Mouse (Mus musculus): ENCODE measurements around the gene Ncl. TPM values are rescaled to one million over a fixed set of nuclear protein-coding genes. Genes with fewer than 3 reads are reported as not detected.

Gene Ncl
- polyA plus RNA-seq (2015; fragmentation: Nextera tagmentation; extraction: Ambion mirVana) = 362 and 366 TPM in 2 replicates

- Histone ChIP-seq H3K9me3 (replicated peaks) (no peaks in the 10 kb centered on the region), H3K27ac (replicated peaks) (peak within 1 kb of the TSS; percentile 100), H3K27me3 (no peaks in the 10 kb centered on the region), H3K4me1 (peaks cover 14% of the 10 kb centered on the region), H3K36me3 (peaks cover 33% of the 10 kb centered on the region), H3K4me3 (replicated peaks) (peak within 1 kb of the TSS; percentile 97), H3K9ac (peak within 1 kb of the TSS; percentile 96), H3K4me2 (replicated peaks) (peak within 1 kb of the TSS; percentile 89)
- WGBS = under 1% methylated on average over 102 of the region's 102 CpGs
- peak; percentile 98 for ATAC-seq (ENCODE audit: insufficient number of reproducible peaks, low FRiP score, low TSS enrichment, low read depth)
Observed at GRCm38 (mm10) chr1:86358906-86359797, at the start of gene Ncl. Gene Ncl (minus strand): TSS chr1:86359400.

GRCm38 (mm10) chr1:86408515-86408914 is 49.3 kb upstream of the Ncl start:
- no peaks in the 10 kb centered on the region for H3K9me3 ChIP-seq (replicated peaks)
- H3K36me3 ChIP-seq = no peaks in the 10 kb centered on the region
- H3K4me1 ChIP-seq = peaks cover 7% of the 10 kb centered on the region; the same call in 1 of the 2 replicates
- H3K27ac ChIP-seq (replicated peaks) = no peak overlapping the region; the same call in 1 of the 2 replicates
- no peak overlapping the region for H3K9ac ChIP-seq
- H3K4me2 ChIP-seq (replicated peaks) = no peak overlapping the region
- 76% methylated on average over 10 of the region's 10 CpGs for WGBS
- H3K4me3 ChIP-seq (replicated peaks) = no peak overlapping the region
- no peak for ATAC-seq (ENCODE audit: insufficient number of reproducible peaks, low FRiP score, low TSS enrichment, low read depth)
- no peaks in the 10 kb centered on the region for H3K27me3 ChIP-seq

- no peak for ATAC-seq (ENCODE audit: insufficient number of reproducible peaks, low FRiP score, low TSS enrichment, low read depth)
- Histone ChIP-seq H3K4me3 (replicated peaks) (no peak overlapping the region), H3K9ac (no peak overlapping the region), H3K27me3 (no peaks in the 10 kb centered on the region), H3K27ac (replicated peaks) (no peak overlapping the region), H3K9me3 (replicated peaks) (no peaks in the 10 kb centered on the region), H3K4me1 (peaks cover 7% of the 10 kb centered on the region; the same call in 1 of the 2 replicates), H3K4me2 (replicated peaks) (no peak overlapping the region), H3K36me3 (no peaks in the 10 kb centered on the region)
- WGBS = 57% methylated on average over 8 of the region's 8 CpGs
Observed at GRCm38 (mm10) chr1:86406914-86407313, 47.7 kb upstream of the Ncl start.

- WGBS = 73% methylated on average over 4 of the region's 4 CpGs
- Histone ChIP-seq H3K27me3 (no peaks in the 10 kb centered on the region), H3K4me3 (replicated peaks) (no peak overlapping the region), H3K4me2 (replicated peaks) (no peak overlapping the region), H3K9ac (no peak overlapping the region), H3K4me1 (peaks cover 7% of the 10 kb centered on the region; the same call in 1 of the 2 replicates), H3K27ac (replicated peaks) (no peak overlapping the region), H3K9me3 (replicated peaks) (no peaks in the 10 kb centered on the region), H3K36me3 (no peaks in the 10 kb centered on the region)
- no peak for ATAC-seq (ENCODE audit: insufficient number of reproducible peaks, low FRiP score, low TSS enrichment, low read depth)
Observed at GRCm38 (mm10) chr1:86406313-86406712, 47.1 kb upstream of the Ncl start.

- no peak overlapping the region for H3K4me2 ChIP-seq (replicated peaks)
- H3K9ac ChIP-seq = no peak overlapping the region
- no peak for ATAC-seq (ENCODE audit: insufficient number of reproducible peaks, low FRiP score, low TSS enrichment, low read depth)
- no peaks in the 10 kb centered on the region for H3K27me3 ChIP-seq
- no peaks in the 10 kb centered on the region for H3K36me3 ChIP-seq
- 52% methylated on average over 5 of the region's 5 CpGs for WGBS
- no peak overlapping the region for H3K4me3 ChIP-seq (replicated peaks)
- no peaks in the 10 kb centered on the region for H3K9me3 ChIP-seq (replicated peaks)
- H3K4me1 ChIP-seq = peaks cover 7% of the 10 kb centered on the region; the same call in 1 of the 2 replicates
- H3K27ac ChIP-seq (replicated peaks) = no peak overlapping the region
Observed at GRCm38 (mm10) chr1:86404834-86405233, 45.6 kb upstream of the Ncl start.

GRCm38 (mm10) chr1:86400096-86400754 is 41.0 kb upstream of the Ncl start:
- no peaks in the 10 kb centered on the region for H3K36me3 ChIP-seq
- H3K4me1 ChIP-seq = peaks cover 5% of the 10 kb centered on the region; the same call in 1 of the 2 replicates
- no peak for ATAC-seq (ENCODE audit: insufficient number of reproducible peaks, low FRiP score, low TSS enrichment, low read depth)
- 52% methylated on average over 8 of the region's 8 CpGs for WGBS
- H3K9ac ChIP-seq = no peak overlapping the region
- no peak overlapping the region for H3K4me3 ChIP-seq (replicated peaks)
- H3K27ac ChIP-seq (replicated peaks) = no peak overlapping the region
- no peaks in the 10 kb centered on the region for H3K9me3 ChIP-seq (replicated peaks)
- H3K27me3 ChIP-seq = no peaks in the 10 kb centered on the region
- no peak overlapping the region for H3K4me2 ChIP-seq (replicated peaks)

- Histone ChIP-seq H3K9ac (no peak overlapping the region), H3K9me3 (replicated peaks) (no peaks in the 10 kb centered on the region), H3K4me3 (replicated peaks) (no peak overlapping the region), H3K27ac (replicated peaks) (no peak overlapping the region), H3K36me3 (no peaks in the 10 kb centered on the region), H3K27me3 (no peaks in the 10 kb centered on the region), H3K4me2 (replicated peaks) (no peak overlapping the region), H3K4me1 (peaks cover 5% of the 10 kb centered on the region; the same call in 1 of the 2 replicates)
- no peak for ATAC-seq (ENCODE audit: insufficient number of reproducible peaks, low FRiP score, low TSS enrichment, low read depth)
- 81% methylated on average over 3 of the region's 3 CpGs for WGBS
Observed at GRCm38 (mm10) chr1:86399322-86399721, 40.1 kb upstream of the Ncl start.

GRCm38 (mm10) chr1:86398222-86398621 is 39.0 kb upstream of the Ncl start:
- Histone ChIP-seq H3K4me1 (peaks cover 5% of the 10 kb centered on the region; the same call in 1 of the 2 replicates), H3K4me2 (replicated peaks) (no peak overlapping the region), H3K27ac (replicated peaks) (no peak overlapping the region), H3K4me3 (replicated peaks) (no peak overlapping the region), H3K36me3 (no peaks in the 10 kb centered on the region), H3K9me3 (replicated peaks) (no peaks in the 10 kb centered on the region), H3K9ac (no peak overlapping the region), H3K27me3 (no peaks in the 10 kb centered on the region)
- WGBS = 24% methylated on average over 7 of the region's 7 CpGs
- ATAC-seq (ENCODE audit: insufficient number of reproducible peaks, low FRiP score, low TSS enrichment, low read depth) = no peak

GRCm38 (mm10) chr1:86397621-86398020 is 38.4 kb upstream of the Ncl start:
- Histone ChIP-seq H3K4me3 (replicated peaks) (no peak overlapping the region), H3K36me3 (no peaks in the 10 kb centered on the region), H3K4me2 (replicated peaks) (no peak overlapping the region), H3K27ac (replicated peaks) (no peak overlapping the region), H3K9ac (no peak overlapping the region), H3K4me1 (0 out of 2 replicates have a peak, but pooled peaks cover 5% of the 10 kb centered on the region), H3K27me3 (no peaks in the 10 kb centered on the region), H3K9me3 (replicated peaks) (no peaks in the 10 kb centered on the region)
- 69% methylated on average over 8 of the region's 8 CpGs for WGBS
- ATAC-seq (ENCODE audit: insufficient number of reproducible peaks, low FRiP score, low TSS enrichment, low read depth) = no peak

GRCm38 (mm10) chr1:86395897-86396296 is 36.7 kb upstream of the Ncl start:
- Histone ChIP-seq H3K4me1 (0 out of 2 replicates have a peak, but pooled peaks cover 5% of the 10 kb centered on the region), H3K27me3 (no peaks in the 10 kb centered on the region), H3K4me2 (replicated peaks) (no peak overlapping the region), H3K27ac (replicated peaks) (no peak overlapping the region), H3K9me3 (replicated peaks) (no peaks in the 10 kb centered on the region), H3K9ac (no peak overlapping the region), H3K4me3 (replicated peaks) (no peak overlapping the region), H3K36me3 (no peaks in the 10 kb centered on the region)
- ATAC-seq (ENCODE audit: insufficient number of reproducible peaks, low FRiP score, low TSS enrichment, low read depth) = no peak
- 73% methylated on average over 7 of the region's 7 CpGs for WGBS

GRCm38 (mm10) chr1:86394246-86394645 is 35.0 kb upstream of the Ncl start:
- ATAC-seq (ENCODE audit: insufficient number of reproducible peaks, low FRiP score, low TSS enrichment, low read depth) = no peak
- H3K27ac ChIP-seq (replicated peaks) = no peak overlapping the region
- no peak overlapping the region for H3K9ac ChIP-seq
- no peak overlapping the region for H3K4me2 ChIP-seq (replicated peaks)
- H3K27me3 ChIP-seq = no peaks in the 10 kb centered on the region
- no peaks in the 10 kb centered on the region for H3K9me3 ChIP-seq (replicated peaks)
- no peak overlapping the region for H3K4me3 ChIP-seq (replicated peaks)
- 82% methylated on average over 3 of the region's 3 CpGs for WGBS
- H3K36me3 ChIP-seq = no peaks in the 10 kb centered on the region
- 0 out of 2 replicates have a peak, but pooled peaks cover 5% of the 10 kb centered on the region for H3K4me1 ChIP-seq
